Mouse (Mus musculus) activated CD4-positive, CD25-positive, alpha-beta regulatory T cell, adult 4 months (primary cell): Measurements from ENCODE around the gene Tfcp2. TPM values are rescaled to one million over a fixed set of nuclear protein-coding genes. Genes with fewer than 3 reads are reported as not detected.

ENCODE experiments used
- polyA plus RNA-seq, 2 experiments: library from polyadenylated mRNA; unstranded; fragments of 100-300 nt; shearing (Covaris generic); gene quantifications; one replicate each; pipeline ENCODE4 v1.2.1; 2017

Gene Tfcp2
- polyA plus RNA-seq, 2 experiments from 2014 or later: 4.1 to 4.3 TPM

Other genes with a start within 250 kb of the Tfcp2 start
- 1 to 10 TPM; 2.8 to 5.2 TPM for gene Mettl7a1, start 247.9 kb downstream of the Tfcp2 start, polyA plus RNA-seq
- gene Mettl7a3, start 217.1 kb downstream of the Tfcp2 start, polyA plus RNA-seq: not detected
- gene Methig1, start 198.9 kb downstream of the Tfcp2 start, polyA plus RNA-seq: not detected
- not detected for gene Mettl7a2, start 198.8 kb downstream of the Tfcp2 start, polyA plus RNA-seq
- not detected for gene Higd1c, start 187.5 kb downstream of the Tfcp2 start, polyA plus RNA-seq
- gene Gm5475, start 129.9 kb downstream of the Tfcp2 start, polyA plus RNA-seq: under 1 TPM in 1 of 2 experiments, not detected in 1; 0.33 TPM
- 10 to 100 TPM; 22.8 TPM for gene Slc11a2, start 126.9 kb downstream of the Tfcp2 start, polyA plus RNA-seq
- gene Letmd1, start 83.0 kb downstream of the Tfcp2 start, polyA plus RNA-seq: 10 to 100 TPM; 31.4 to 33.0 TPM
- gene Csrnp2, start 56.5 kb downstream of the Tfcp2 start, polyA plus RNA-seq: 1 to 10 TPM; 1.2 to 1.8 TPM
- gene Pou6f1, start 48.0 kb upstream of the Tfcp2 start, polyA plus RNA-seq: 1 to 10 TPM; 7.5 to 9.1 TPM
- gene Dazap2, start 63.3 kb upstream of the Tfcp2 start, polyA plus RNA-seq: 100 to 1,000 TPM; 741 to 756 TPM
- gene Smagp, start 84.9 kb upstream of the Tfcp2 start, polyA plus RNA-seq: not detected
- 100 to 1,000 TPM; 348 to 423 TPM for gene Bin2, start 117.5 kb upstream of the Tfcp2 start, polyA plus RNA-seq
- 10 to 100 TPM in 1 of 2 experiments, 1 to 10 TPM in 1; 6.7 to 10.3 TPM for gene Cela1, start 135.9 kb upstream of the Tfcp2 start, polyA plus RNA-seq
- gene Galnt6, start 177.4 kb upstream of the Tfcp2 start, polyA plus RNA-seq: 10 to 100 TPM; 52.5 to 78.9 TPM
- 10 to 100 TPM in 1 of 2 experiments, 1 to 10 TPM in 1; 8.6 to 10.2 TPM for gene Slc4a8, start 209.7 kb upstream of the Tfcp2 start, polyA plus RNA-seq